Mouse (Mus musculus) heart, postnatal 0 days (tissue): ENCODE results near the gene L3mbtl3.

Experiments
- CTCF ChIP-seq: IDR thresholded peaks from 2 replicates; pipeline ENCODE4 v1.5.1; 2016; ENCODE audit warnings: antibody characterized with exemption, control low read depth, low read depth
- EP300 ChIP-seq: IDR thresholded peaks from 2 replicates; pipeline ENCODE4 v1.6.1; 2016; ENCODE audit warnings: antibody characterized with exemption, low read depth

DNA sequence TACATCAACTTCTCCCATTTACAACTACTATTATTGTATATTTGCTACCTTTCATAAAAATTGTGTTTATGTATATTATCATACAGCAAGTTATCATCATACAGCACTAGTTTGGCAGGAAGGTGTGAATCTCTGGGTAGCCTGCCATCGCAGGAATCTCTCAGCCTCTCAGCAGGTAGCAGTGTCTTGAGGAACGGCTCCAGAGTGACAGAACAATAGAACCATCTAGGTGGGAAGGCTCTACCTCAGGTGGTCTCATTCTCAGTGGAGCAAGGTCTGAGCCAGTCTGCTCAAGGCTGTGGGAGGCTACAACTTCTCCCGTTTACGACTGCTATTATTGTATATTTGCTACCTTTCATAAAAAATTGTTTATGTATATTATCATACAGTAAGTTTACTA, 22.0 kb downstream of the L3mbtl3 start:
- TF ChIP-seq CTCF (no peak), EP300 (no peak)
